9 mouse cellular contexts compared by ENCODE assay signal in genomic region chr2:90870136-90870601, GRCm38 (mm10). TPM values are rescaled to one million over a fixed set of nuclear protein-coding genes. Genes with fewer than 3 reads are reported as not detected.
DNase-seq lines count a peak whose midpoint lies in the region; ATAC-seq and TF ChIP-seq lines count a peak whose summit lies in the region.
"Had no signal": no experiment of that assay in that cellular context is flagged by ENCODE, and none has a peak within 500 bp of the region (broad histone marks: within the 10 kb centered on the region; RNA-seq: fewer than 3 reads in every experiment).

No protein-coding gene starts in this region.

- H3K27ac ChIP-seq in cerebellum, adult 2 months (ENCODE audit: insufficient read depth, low read length) = peak overlapping the region; percentile 68; the same call in 1 of the 2 replicates
- H3K27ac ChIP-seq in midbrain, embryonic 11.5 days (ENCODE audit: low read depth, low read length) = peak overlapping the region; percentile 30; the same call in 1 of the 2 replicates
- H3K27ac ChIP-seq in midbrain, embryonic 14.5 days (replicated peaks; ENCODE audit: low read depth, low read length) = no peak overlapping the region
- H3K27ac ChIP-seq: embryonic facial prominence, embryonic 12.5 days had no signal

- ATAC-seq in midbrain, embryonic 11.5 days (ENCODE audit: low FRiP score) = no peak
- ATAC-seq in midbrain, embryonic 14.5 days (ENCODE audit: low FRiP score, low TSS enrichment) = no peak

- H3K27me3 ChIP-seq in cerebellum, adult 2 months (ENCODE audit: control insufficient read depth, insufficient read depth, low read length) = no peaks in the 10 kb centered on the region
- H3K27me3 ChIP-seq in midbrain, embryonic 11.5 days (ENCODE audit: control insufficient read depth, insufficient read depth, low read length) = no peaks in the 10 kb centered on the region
- no peaks in the 10 kb centered on the region for H3K27me3 ChIP-seq in midbrain, embryonic 14.5 days (ENCODE audit: control insufficient read depth, insufficient read depth, low read length)
- H3K27me3 ChIP-seq: embryonic facial prominence, embryonic 12.5 days had no signal

- H3K4me2 ChIP-seq in midbrain, embryonic 11.5 days = no peak overlapping the region
- H3K4me2 ChIP-seq in midbrain, embryonic 14.5 days (ENCODE audit: low read length) = no peak overlapping the region
- H3K4me2 ChIP-seq: embryonic facial prominence, embryonic 12.5 days had no signal

- TF ChIP-seq POLR2A in cerebellum, adult 2 months (IDR thresholded peaks at IDR 0.05; ENCODE audit: borderline replicate concordance, insufficient read depth, low read length) = no peak

- H3K4me1 ChIP-seq in cerebellum, adult 2 months (ENCODE audit: control insufficient read depth, insufficient read depth, low read length) = peaks cover 20% of the 10 kb centered on the region; the same call in 1 of the 2 replicates
- H3K4me1 ChIP-seq in midbrain, embryonic 11.5 days (ENCODE audit: control insufficient read depth, insufficient read depth, low read length) = no peaks in the 10 kb centered on the region
- no peaks in the 10 kb centered on the region for H3K4me1 ChIP-seq in midbrain, embryonic 14.5 days (ENCODE audit: control insufficient read depth, insufficient read depth, low read length)
- H3K4me1 ChIP-seq: embryonic facial prominence, embryonic 12.5 days had no signal

- H3K36me3 ChIP-seq in midbrain, embryonic 11.5 days (ENCODE audit: control insufficient read depth, insufficient read depth, low read length) = peaks cover 4% of the 10 kb centered on the region; the same call in 1 of the 2 replicates
- H3K36me3 ChIP-seq in midbrain, embryonic 14.5 days (ENCODE audit: control insufficient read depth, insufficient read depth, low read length) = peaks cover 33% of the 10 kb centered on the region

- no peak overlapping the region for H3K4me3 ChIP-seq in cerebellum, adult 2 months (replicated peaks; ENCODE audit: insufficient read depth, low read depth, low read length)
- H3K4me3 ChIP-seq in midbrain, embryonic 11.5 days (ENCODE audit: low read depth, low read length) = no peak overlapping the region
- no peak overlapping the region for H3K4me3 ChIP-seq in midbrain, embryonic 14.5 days (replicated peaks; ENCODE audit: low read depth, low read length)
- H3K4me3 ChIP-seq: embryonic facial prominence, embryonic 12.5 days had no signal

- TF ChIP-seq CTCF in cerebellum, adult 2 months (IDR thresholded peaks at IDR 0.05; ENCODE audit: borderline replicate concordance, insufficient read depth, low read depth, low read length) = no peak

- WGBS in cerebellum, adult 2 months = 34% methylated on average over 4 of the region's 4 CpGs
- 61% methylated on average over 4 of the region's 4 CpGs for WGBS in midbrain, embryonic 11.5 days
- 53% methylated on average over 4 of the region's 4 CpGs for WGBS in midbrain, embryonic 14.5 days

- H3K9me3 ChIP-seq in midbrain, embryonic 11.5 days (ENCODE audit: control insufficient read depth, low read length) = no peaks in the 10 kb centered on the region
- no peaks in the 10 kb centered on the region for H3K9me3 ChIP-seq in midbrain, embryonic 14.5 days (ENCODE audit: control insufficient read depth, low read length)
- H3K9me3 ChIP-seq: embryonic facial prominence, embryonic 12.5 days had no signal

- no peak overlapping the region; the same call in 1 of the 2 replicates for H3K9ac ChIP-seq in midbrain, embryonic 11.5 days (ENCODE audit: low read length)
- H3K9ac ChIP-seq in midbrain, embryonic 14.5 days (replicated peaks; ENCODE audit: low read length) = no peak overlapping the region
- H3K9ac ChIP-seq: embryonic facial prominence, embryonic 12.5 days had no signal

- no peak for DNase-seq in cerebellum, adult 2 months
- DNase-seq in cerebellum, postnatal 4 days (ENCODE audit: low spot score in 2 of 2) = no peak
- no peak for DNase-seq in midbrain, embryonic 11.5 days (ENCODE audit: low spot score, missing footprints)
- DNase-seq in midbrain, embryonic 14.5 days = no peak
- peak; percentile 62 for DNase-seq in heart, postnatal 4 days
- peak; percentile 42 for DNase-seq in lung, postnatal 25 days (ENCODE audit: low spot score)
- no peak for DNase-seq in thymus, postnatal 4 days
- DNase-seq in kidney, adult 8-10 months = no peak

RNA-seq across cellular contexts. Expression of gene C1qtnf4, which starts 15.5 kb away (rescaled TPM):
- polyA plus RNA-seq in cerebellum, adult 2 months (2012; rRNA removed) = 234 and 254 TPM in 2 replicates
- 12.3 and 13.1 TPM in 2 replicates for polyA plus RNA-seq in midbrain, embryonic 11.5 days (2014; fragmentation: Nextera tagmentation; extraction: Ambion mirVana)
- 95.3 and 152 TPM in 2 replicates for polyA plus RNA-seq in midbrain, embryonic 14.5 days (2014; fragmentation: Nextera tagmentation; extraction: Ambion mirVana)
- total RNA-seq in heart, postnatal 4 days (2021) = 1 to 10 TPM; 7.4 to 7.8 TPM

RNA-seq across cellular contexts. Expression of gene Mtch2, which starts 23.2 kb away (rescaled TPM):
- 245 and 249 TPM in 2 replicates for polyA plus RNA-seq in cerebellum, adult 2 months (2012; rRNA removed)
- 257 and 260 TPM in 2 replicates for polyA plus RNA-seq in midbrain, embryonic 11.5 days (2014; fragmentation: Nextera tagmentation; extraction: Ambion mirVana)
- 280 and 285 TPM in 2 replicates for polyA plus RNA-seq in midbrain, embryonic 14.5 days (2014; fragmentation: Nextera tagmentation; extraction: Ambion mirVana)
- total RNA-seq in heart, postnatal 4 days (2021) = 100 to 1,000 TPM; 189 to 191 TPM

RNA-seq across cellular contexts. Expression of gene Kbtbd4, which starts 34.4 kb away (rescaled TPM):
- 33.1 and 33.7 TPM in 2 replicates for polyA plus RNA-seq in cerebellum, adult 2 months (2012; rRNA removed)
- polyA plus RNA-seq in midbrain, embryonic 11.5 days (2014; fragmentation: Nextera tagmentation; extraction: Ambion mirVana) = 45.3 and 48.8 TPM in 2 replicates
- polyA plus RNA-seq in midbrain, embryonic 14.5 days (2014; fragmentation: Nextera tagmentation; extraction: Ambion mirVana) = 48.6 and 55.2 TPM in 2 replicates
- total RNA-seq in heart, postnatal 4 days (2021) = 10 to 100 TPM; 18.2 to 18.8 TPM

RNA-seq across cellular contexts. Expression of gene Ndufs3, which starts 34.5 kb away (rescaled TPM):
- 278 and 280 TPM in 2 replicates for polyA plus RNA-seq in cerebellum, adult 2 months (2012; rRNA removed)
- polyA plus RNA-seq in midbrain, embryonic 11.5 days (2014; fragmentation: Nextera tagmentation; extraction: Ambion mirVana) = 200 and 204 TPM in 2 replicates
- polyA plus RNA-seq in midbrain, embryonic 14.5 days (2014; fragmentation: Nextera tagmentation; extraction: Ambion mirVana) = 212 and 214 TPM in 2 replicates
- 100 to 1,000 TPM; 538 to 543 TPM for total RNA-seq in heart, postnatal 4 days (2021)

Comparison
In these comparisons a context has a peak if more than half of its experiments do, and no peak if none do; other contexts are left out.
1. DNase-seq: peak in heart, postnatal 4 days (single experiment) and lung, postnatal 25 days (single experiment); none in cerebellum, adult 2 months (0 of 2), cerebellum, postnatal 4 days (0 of 2), midbrain, embryonic 11.5 days (single experiment), midbrain, embryonic 14.5 days (single experiment), thymus, postnatal 4 days (single experiment) and kidney, adult 8-10 months (0 of 2).